Mouse (Mus musculus): Measurements from ENCODE around the gene Arglu1. TPM values are rescaled to one million over a fixed set of nuclear protein-coding genes. Genes with fewer than 3 reads are reported as not detected.

Gene Arglu1
- polyA plus RNA-seq, 1 experiment from 2014 or later: 116 TPM

DNA sequence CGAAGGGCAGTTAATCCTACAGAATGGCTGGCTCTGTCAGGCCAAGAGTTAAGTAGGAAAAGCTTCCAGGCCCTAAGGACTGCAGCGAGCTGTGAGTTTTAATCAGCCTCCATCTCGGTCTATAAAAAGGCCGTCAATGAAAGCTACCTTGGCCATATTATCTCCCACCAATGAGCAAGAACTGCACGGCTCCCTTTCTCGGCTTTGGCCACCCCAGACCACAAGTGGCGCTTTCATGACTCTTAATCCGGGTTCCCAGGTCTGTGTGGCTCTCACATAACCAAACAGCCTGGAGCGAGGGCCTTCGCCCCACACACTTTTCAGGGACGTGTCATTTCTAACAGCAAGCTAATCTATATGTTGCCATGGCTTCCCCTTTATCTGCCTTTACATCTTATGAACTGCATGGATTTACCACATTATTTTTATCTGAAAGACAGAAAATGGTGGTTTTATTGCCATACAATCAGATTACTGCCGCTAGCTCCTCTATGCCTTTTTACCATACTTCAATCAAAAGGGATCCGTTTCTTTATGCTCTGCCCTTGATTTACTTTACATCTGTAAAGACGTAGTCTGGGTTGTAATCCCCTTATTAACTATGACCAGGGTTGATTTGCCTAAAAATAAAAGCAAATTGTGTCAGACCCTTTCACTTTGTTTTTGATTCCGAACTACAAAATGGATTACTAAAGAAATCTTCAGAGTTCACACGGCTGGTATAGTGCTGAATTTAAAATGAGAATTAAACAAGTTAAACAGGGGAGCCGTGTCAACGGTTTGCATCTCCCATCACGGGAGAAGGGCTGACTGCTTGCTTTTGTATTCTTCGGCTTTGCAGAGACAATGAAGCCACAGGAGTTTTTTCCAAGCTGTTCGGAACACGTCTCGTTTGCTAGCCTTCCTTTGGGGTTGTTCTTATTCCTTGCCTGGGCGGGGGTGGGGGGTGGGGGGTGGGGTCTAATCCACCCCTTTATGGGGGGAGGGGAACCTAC, 34.7 kb downstream of the Arglu1 start:
- DNase-seq (ENCODE audit: low spot score): peak; percentile 59
- 32% methylated on average over 24 of the region's 24 CpGs for WGBS
- Histone ChIP-seq H3K4me1 (ENCODE audit: control insufficient read depth, insufficient read depth, low read length) (peaks cover 35% of the 10 kb centered on the region), H3K36me3 (ENCODE audit: control insufficient read depth, insufficient read depth, low read length) (no peaks in the 10 kb centered on the region), H3K4me3 (ENCODE audit: low read depth, low read length) (peak overlapping the region; percentile 87), H3K27me3 (replicated peaks; ENCODE audit: control insufficient read depth, insufficient read depth, low read length) (no peaks in the 10 kb centered on the region), H3K27ac (replicated peaks; ENCODE audit: low read depth, low read length) (no peak overlapping the region; the same call in 1 of the 2 replicates), H3K9ac (ENCODE audit: low read depth, low read length) (peak overlapping the region; percentile 20), H3K9me3 (ENCODE audit: control insufficient read depth, low read length) (no peaks in the 10 kb centered on the region), H3K4me2 (ENCODE audit: low read depth, low read length) (peak overlapping the region; percentile 69)
- ATAC-seq (ENCODE audit: low read depth): no peak

DNA sequence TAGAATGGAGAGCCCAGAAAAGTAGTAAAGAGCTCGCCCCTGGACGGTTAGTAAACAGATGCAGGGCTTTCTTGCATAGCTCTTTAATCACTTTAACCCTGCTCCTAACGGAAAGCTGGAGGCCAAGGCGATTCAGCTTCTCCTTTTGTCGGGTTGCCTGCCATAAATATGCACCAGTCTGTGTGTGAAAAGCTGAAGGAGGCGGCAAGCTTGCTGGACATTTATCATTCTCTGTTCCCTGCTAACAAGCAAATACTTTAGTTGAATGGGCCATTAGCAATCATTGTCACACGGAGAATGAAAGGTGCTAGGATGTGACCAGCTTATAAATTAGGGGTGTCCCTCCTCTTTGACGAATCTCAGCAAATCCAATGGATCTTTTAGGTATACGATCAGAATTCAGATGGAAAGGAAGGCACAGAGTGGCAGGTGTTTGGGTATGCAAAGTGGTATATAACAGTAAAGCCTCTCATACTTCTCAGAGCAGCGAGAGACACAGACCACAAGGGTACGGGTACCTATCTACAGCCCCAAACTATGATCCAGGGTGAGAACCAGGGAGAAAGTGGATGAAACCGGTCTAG, 36.3 kb downstream of the Arglu1 start:
- H3K4me2 ChIP-seq (ENCODE audit: low read depth, low read length): peak overlapping the region; percentile 69
- H3K27me3 ChIP-seq (replicated peaks; ENCODE audit: control insufficient read depth, insufficient read depth, low read length): no peaks in the 10 kb centered on the region
- H3K9ac ChIP-seq (ENCODE audit: low read depth, low read length): no peak overlapping the region
- H3K27ac ChIP-seq (replicated peaks; ENCODE audit: low read depth, low read length): no peak overlapping the region
- H3K9me3 ChIP-seq (ENCODE audit: control insufficient read depth, low read length): no peaks in the 10 kb centered on the region
- peaks cover 48% of the 10 kb centered on the region for H3K4me1 ChIP-seq (ENCODE audit: control insufficient read depth, insufficient read depth, low read length)
- 0 out of 2 replicates have a peak, but pooled peaks cover 4% of the 10 kb centered on the region for H3K36me3 ChIP-seq (ENCODE audit: control insufficient read depth, insufficient read depth, low read length)
- DNase-seq (ENCODE audit: low spot score): no peak
- no peak overlapping the region for H3K4me3 ChIP-seq (ENCODE audit: low read depth, low read length)
- 52% methylated on average over 12 of the region's 12 CpGs for WGBS
- no peak for ATAC-seq (ENCODE audit: low read depth)

DNA sequence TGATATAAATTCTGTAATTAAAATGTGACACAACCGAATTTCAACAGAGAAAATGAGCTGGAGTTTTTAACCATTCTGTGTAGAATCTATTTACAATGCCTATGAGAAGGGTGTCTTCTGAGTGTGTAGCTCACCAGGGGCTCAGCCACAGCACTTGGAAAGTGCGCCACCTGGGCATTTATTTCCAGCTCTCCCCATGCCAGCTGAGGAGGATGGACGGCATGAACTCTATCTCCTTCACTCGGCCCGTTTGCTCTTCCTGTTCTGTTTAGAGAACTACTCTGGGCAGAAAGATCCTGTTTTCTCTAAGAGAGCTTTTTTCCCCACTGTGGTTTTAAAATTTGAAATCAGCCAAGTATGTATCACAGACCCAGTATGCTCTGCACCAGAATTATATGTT, 37.0 kb downstream of the Arglu1 start:
- Histone ChIP-seq H3K9ac (ENCODE audit: low read depth, low read length) (no peak overlapping the region), H3K4me3 (ENCODE audit: low read depth, low read length) (no peak overlapping the region), H3K4me1 (ENCODE audit: control insufficient read depth, insufficient read depth, low read length) (peaks cover 48% of the 10 kb centered on the region), H3K4me2 (ENCODE audit: low read depth, low read length) (peak overlapping the region; percentile 69; the same call in 1 of the 2 replicates), H3K9me3 (ENCODE audit: control insufficient read depth, low read length) (no peaks in the 10 kb centered on the region), H3K27ac (replicated peaks; ENCODE audit: low read depth, low read length) (no peak overlapping the region), H3K27me3 (replicated peaks; ENCODE audit: control insufficient read depth, insufficient read depth, low read length) (no peaks in the 10 kb centered on the region), H3K36me3 (ENCODE audit: control insufficient read depth, insufficient read depth, low read length) (0 out of 2 replicates have a peak, but pooled peaks cover 4% of the 10 kb centered on the region)
- peak; percentile 39 for DNase-seq (ENCODE audit: low spot score)
- no peak for ATAC-seq (ENCODE audit: low read depth)
- 61% methylated on average over 5 of the region's 5 CpGs for WGBS

DNA sequence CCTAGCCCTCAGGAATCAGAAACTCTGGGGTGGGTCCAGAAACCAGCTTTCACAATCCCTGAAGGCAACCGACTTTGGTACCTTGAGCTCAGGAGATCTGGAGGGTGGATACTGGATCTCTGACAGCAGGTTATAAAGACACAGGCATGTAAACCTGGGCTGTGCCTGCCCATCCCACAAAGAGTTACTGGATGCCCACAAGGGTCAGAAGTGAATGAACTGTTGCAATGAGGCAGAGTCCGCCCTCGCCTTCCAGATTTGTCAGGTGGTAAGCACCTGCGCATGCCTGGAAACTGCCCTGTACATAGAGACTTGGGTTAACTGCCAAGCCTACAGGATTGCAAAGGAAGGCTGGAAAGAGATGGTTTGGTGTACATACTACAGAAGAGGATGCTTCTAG, 37.9 kb downstream of the Arglu1 start:
- Histone ChIP-seq H3K4me2 (ENCODE audit: low read depth, low read length) (0 out of 2 replicates have a peak overlapping the region, but pooled peaks have one; percentile 0), H3K4me3 (ENCODE audit: low read depth, low read length) (no peak overlapping the region), H3K36me3 (ENCODE audit: control insufficient read depth, insufficient read depth, low read length) (0 out of 2 replicates have a peak, but pooled peaks cover 4% of the 10 kb centered on the region), H3K4me1 (ENCODE audit: control insufficient read depth, insufficient read depth, low read length) (peaks cover 51% of the 10 kb centered on the region), H3K9me3 (ENCODE audit: control insufficient read depth, low read length) (no peaks in the 10 kb centered on the region), H3K27ac (replicated peaks; ENCODE audit: low read depth, low read length) (no peak overlapping the region), H3K9ac (ENCODE audit: low read depth, low read length) (no peak overlapping the region), H3K27me3 (replicated peaks; ENCODE audit: control insufficient read depth, insufficient read depth, low read length) (no peaks in the 10 kb centered on the region)
- DNase-seq (ENCODE audit: low spot score) (no peak), ATAC-seq (ENCODE audit: low read depth) (no peak)
- WGBS: 77% methylated on average over 4 of the region's 4 CpGs

DNA sequence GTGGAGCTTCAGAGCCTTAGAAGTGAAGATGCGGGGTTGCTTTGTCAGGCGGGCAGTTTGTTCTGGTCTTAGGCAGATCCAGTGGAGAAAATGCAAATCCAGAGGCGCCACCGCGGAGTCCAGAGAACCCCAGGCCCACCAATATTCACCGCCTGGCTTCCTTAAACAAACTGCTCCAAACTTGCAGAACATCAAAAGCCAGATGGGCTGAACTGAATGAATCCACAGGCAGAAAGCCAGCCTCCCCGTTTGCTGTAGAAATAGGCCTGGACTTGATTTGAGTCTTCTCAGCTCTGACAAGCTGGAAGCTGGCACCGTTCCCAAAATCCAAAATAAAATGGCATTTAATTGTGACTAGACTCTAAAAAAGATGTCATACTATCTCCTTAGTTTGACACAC, 40.4 kb downstream of the Arglu1 start:
- peak overlapping the region; percentile 42 for H3K27ac ChIP-seq (replicated peaks; ENCODE audit: low read depth, low read length)
- 0 out of 2 replicates have a peak, but pooled peaks cover 4% of the 10 kb centered on the region for H3K36me3 ChIP-seq (ENCODE audit: control insufficient read depth, insufficient read depth, low read length)
- H3K9me3 ChIP-seq (ENCODE audit: control insufficient read depth, low read length): no peaks in the 10 kb centered on the region
- peak overlapping the region; percentile 31; the same call in 1 of the 2 replicates for H3K4me2 ChIP-seq (ENCODE audit: low read depth, low read length)
- peaks cover 43% of the 10 kb centered on the region for H3K4me1 ChIP-seq (ENCODE audit: control insufficient read depth, insufficient read depth, low read length)
- WGBS: 33% methylated on average over 8 of the region's 8 CpGs
- no peak for ATAC-seq (ENCODE audit: low read depth)
- H3K9ac ChIP-seq (ENCODE audit: low read depth, low read length): no peak overlapping the region
- H3K4me3 ChIP-seq (ENCODE audit: low read depth, low read length): no peak overlapping the region
- no peaks in the 10 kb centered on the region for H3K27me3 ChIP-seq (replicated peaks; ENCODE audit: control insufficient read depth, insufficient read depth, low read length)
- peak; percentile 93 for DNase-seq (ENCODE audit: low spot score)

DNA sequence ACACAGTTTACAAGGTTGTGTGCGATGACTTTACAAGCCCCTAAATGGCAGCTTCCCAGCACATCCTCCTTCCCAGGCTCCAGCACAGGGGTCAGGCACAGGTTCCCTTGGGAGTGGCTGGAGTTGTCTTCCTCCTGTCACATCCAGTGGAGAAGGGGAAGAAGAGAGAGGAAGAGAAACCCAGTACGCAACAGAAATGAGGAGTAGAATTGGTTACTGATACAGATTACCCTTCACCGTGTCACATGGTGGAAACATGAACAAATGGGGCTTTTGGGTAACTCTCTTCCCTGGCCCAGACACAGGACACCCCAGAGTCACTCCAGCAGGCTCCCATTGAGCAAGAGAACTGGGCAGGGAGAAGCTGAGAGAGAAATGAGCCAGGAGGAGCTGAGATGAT, 40.8 kb downstream of the Arglu1 start:
- 77% methylated on average over 3 of the region's 3 CpGs for WGBS

GRCm38 (mm10) chr8:8648686-8649085, 41.6 kb downstream of the Arglu1 start:
- 65% methylated on average over 7 of the region's 7 CpGs for WGBS
- Histone ChIP-seq H3K4me2 (ENCODE audit: low read depth, low read length) (no peak overlapping the region), H3K27me3 (replicated peaks; ENCODE audit: control insufficient read depth, insufficient read depth, low read length) (no peaks in the 10 kb centered on the region), H3K36me3 (ENCODE audit: control insufficient read depth, insufficient read depth, low read length) (0 out of 2 replicates have a peak, but pooled peaks cover 4% of the 10 kb centered on the region), H3K9me3 (ENCODE audit: control insufficient read depth, low read length) (no peaks in the 10 kb centered on the region), H3K9ac (ENCODE audit: low read depth, low read length) (no peak overlapping the region), H3K4me3 (ENCODE audit: low read depth, low read length) (no peak overlapping the region), H3K27ac (replicated peaks; ENCODE audit: low read depth, low read length) (0 out of 2 replicates have a peak overlapping the region, but pooled peaks have one; percentile 24), H3K4me1 (ENCODE audit: control insufficient read depth, insufficient read depth, low read length) (peaks cover 34% of the 10 kb centered on the region)
- DNase-seq (ENCODE audit: low spot score) (peak; percentile 35), ATAC-seq (ENCODE audit: low read depth) (no peak)

More for the DNA sequence above, 40.8 kb downstream of the Arglu1 start:
- H3K4me3 ChIP-seq (ENCODE audit: low read depth, low read length): no peak overlapping the region
- peaks cover 39% of the 10 kb centered on the region for H3K4me1 ChIP-seq (ENCODE audit: control insufficient read depth, insufficient read depth, low read length)
- 0 out of 2 replicates have a peak, but pooled peaks cover 4% of the 10 kb centered on the region for H3K36me3 ChIP-seq (ENCODE audit: control insufficient read depth, insufficient read depth, low read length)
- H3K27ac ChIP-seq (replicated peaks; ENCODE audit: low read depth, low read length): peak overlapping the region; percentile 42
- DNase-seq (ENCODE audit: low spot score): no peak
- no peak overlapping the region for H3K9ac ChIP-seq (ENCODE audit: low read depth, low read length)
- H3K4me2 ChIP-seq (ENCODE audit: low read depth, low read length): peak overlapping the region; percentile 31; the same call in 1 of the 2 replicates
- H3K27me3 ChIP-seq (replicated peaks; ENCODE audit: control insufficient read depth, insufficient read depth, low read length): no peaks in the 10 kb centered on the region
- no peaks in the 10 kb centered on the region for H3K9me3 ChIP-seq (ENCODE audit: control insufficient read depth, low read length)
- no peak for ATAC-seq (ENCODE audit: low read depth)

- Histone ChIP-seq H3K9me3 (ENCODE audit: control insufficient read depth, low read length) (no peaks in the 10 kb centered on the region), H3K4me1 (ENCODE audit: control insufficient read depth, insufficient read depth, low read length) (peaks cover 30% of the 10 kb centered on the region), H3K27me3 (replicated peaks; ENCODE audit: control insufficient read depth, insufficient read depth, low read length) (no peaks in the 10 kb centered on the region), H3K4me3 (ENCODE audit: low read depth, low read length) (no peak overlapping the region), H3K27ac (replicated peaks; ENCODE audit: low read depth, low read length) (peak overlapping the region; percentile 24; the same call in 1 of the 2 replicates), H3K9ac (ENCODE audit: low read depth, low read length) (no peak overlapping the region), H3K4me2 (ENCODE audit: low read depth, low read length) (0 out of 2 replicates have a peak overlapping the region, but pooled peaks have one; percentile 11), H3K36me3 (ENCODE audit: control insufficient read depth, insufficient read depth, low read length) (0 out of 2 replicates have a peak, but pooled peaks cover 4% of the 10 kb centered on the region)
- DNase-seq (ENCODE audit: low spot score) (peak; percentile 86), ATAC-seq (ENCODE audit: low read depth) (peak; percentile 85)
- 45% methylated on average over 7 of the region's 7 CpGs for WGBS
Measured at GRCm38 (mm10) chr8:8647824-8648223, 42.5 kb downstream of the Arglu1 start.

Data from embryonic facial prominence, embryonic 14.5 days (tissue).